Mouse (Mus musculus) heart, postnatal 0 days (tissue): ENCODE results near the gene Rundc1. TPM values are rescaled to one million over a fixed set of nuclear protein-coding genes. Genes with fewer than 3 reads are reported as not detected.
"Not testable (repeated sequence)": the region's sequence is repeated elsewhere in the genome, so short reads cannot be mapped to it uniquely, and the experiment has no call there.

Source experiments
- ATAC-seq: fragments of 200-750 bp; cut with Nextera tagmentation; 2 replicates; pipeline ENCODE4 v1.8.0; 2017; ENCODE audit warnings: low read depth, moderate number of reproducible peaks, moderate library complexity; ENCODE audit not compliant: insufficient read depth
- DNase-seq: peaks from one replicate; pipeline ENCODE4 v3.0.0-alpha.2; 2016; ENCODE audit warnings: low spot score
- H3K27ac ChIP-seq: fragments of 300-500 bp; sonication (generic); 2 replicates; pipeline ENCODE4 v1.5.1; 2014; ENCODE audit warnings: low read depth, mild to moderate bottlenecking
- H3K27me3 ChIP-seq: fragments of 300-500 bp; sonication (generic); 2 replicates; pipeline ENCODE4 v1.6.1; 2014; ENCODE audit warnings: low read length, mixed read lengths; ENCODE audit not compliant: control insufficient read depth, insufficient read depth
- H3K36me3 ChIP-seq: fragments of 300-500 bp; sonication (generic); replicated peaks from 2 replicates; pipeline ENCODE4 v1.6.1; 2014; ENCODE audit warnings: low read length, mixed read lengths; ENCODE audit not compliant: control insufficient read depth, insufficient read depth
- H3K4me1 ChIP-seq: fragments of 300-500 bp; sonication (generic); 2 replicates; pipeline ENCODE4 v1.6.1; 2014; ENCODE audit warnings: antibody characterized with exemption; ENCODE audit not compliant: control insufficient read depth, insufficient read depth
- H3K4me2 ChIP-seq: fragments of 300-500 bp; sonication (generic); 2 replicates; pipeline ENCODE4 v1.6.1; 2014; ENCODE audit warnings: low read depth, mild to moderate bottlenecking, low read length, moderate library complexity
- H3K4me3 ChIP-seq: fragments of 300-500 bp; sonication (generic); 2 replicates; pipeline ENCODE4 v1.5.1; 2014; ENCODE audit warnings: low read depth, low read length
- H3K9ac ChIP-seq: fragments of 300-500 bp; sonication (generic); replicated peaks from 2 replicates; pipeline ENCODE4 v1.6.1; 2014; ENCODE audit warnings: low read depth, low read length, mixed read lengths
- H3K9me3 ChIP-seq: fragments of 300-500 bp; sonication (generic); replicated peaks from 2 replicates; pipeline ENCODE4 v1.6.1; 2016; ENCODE audit warnings: low read length; ENCODE audit not compliant: control insufficient read depth
- CTCF ChIP-seq: IDR thresholded peaks from 2 replicates; pipeline ENCODE4 v1.5.1; 2016; ENCODE audit warnings: antibody characterized with exemption, control low read depth, low read depth
- EP300 ChIP-seq: IDR thresholded peaks from 2 replicates; pipeline ENCODE4 v1.6.1; 2016; ENCODE audit warnings: antibody characterized with exemption, low read depth
- WGBS: fragments of 180-500 bp; shearing (Covaris S2); extraction: QIAGEN DNeasy Blood & Tissue Kit; methylation state at CpG from one replicate; pipeline ENCODE4 v1.1.7; 2014; 5-methylcytosine and 5-hydroxymethylcytosine counted together
- polyA plus RNA-seq: library from polyadenylated mRNA; unstranded; fragments of >200 nt; fragmentation: Nextera tagmentation; extraction: Ambion mirVana; gene quantifications from 2 replicates; pipeline ENCODE4 v1.2.1, GENCODE M21; 2015
- total RNA-seq: library from RNA; depleted of rRNA; stranded (reverse); fragments of >200 nt; gene quantifications from 2 replicates; pipeline ENCODE4 v1.2.3, GENCODE M21; 2014; ENCODE audit warnings: low replicate concordance

The Rundc1 gene
- total and polyA plus RNA-seq, 2 experiments from 2014 or later: 7.5 to 11.7 TPM

- ATAC-seq (no peak), DNase-seq (peak; percentile 27)
- 15% methylated on average over 12 of the region's 12 CpGs for WGBS
- H3K27ac ChIP-seq: peak within 1 kb of the TSS; percentile 70
- peak within 1 kb of the TSS; percentile 89 for H3K4me2 ChIP-seq
- H3K27me3 ChIP-seq: no peaks in the 10 kb centered on the region
- peak within 1 kb of the TSS; percentile 62 for H3K9ac ChIP-seq
- no peak for TF ChIP-seq EP300
- H3K36me3 ChIP-seq: peaks cover 34% of the 10 kb centered on the region
- 0 out of 2 replicates have a peak, but pooled peaks cover 6% of the 10 kb centered on the region for H3K4me1 ChIP-seq
- peak within 1 kb of the TSS; percentile 73 for H3K4me3 ChIP-seq
- H3K9me3 ChIP-seq: no peaks in the 10 kb centered on the region
Observed at GRCm38 (mm10) chr11:101464211-101465100, 39.6 kb downstream of the Rundc1 start, which contains the start of gene Rnd2. Gene Rnd2, plus strand, starts transcription at chr11:101464999.

DNA sequence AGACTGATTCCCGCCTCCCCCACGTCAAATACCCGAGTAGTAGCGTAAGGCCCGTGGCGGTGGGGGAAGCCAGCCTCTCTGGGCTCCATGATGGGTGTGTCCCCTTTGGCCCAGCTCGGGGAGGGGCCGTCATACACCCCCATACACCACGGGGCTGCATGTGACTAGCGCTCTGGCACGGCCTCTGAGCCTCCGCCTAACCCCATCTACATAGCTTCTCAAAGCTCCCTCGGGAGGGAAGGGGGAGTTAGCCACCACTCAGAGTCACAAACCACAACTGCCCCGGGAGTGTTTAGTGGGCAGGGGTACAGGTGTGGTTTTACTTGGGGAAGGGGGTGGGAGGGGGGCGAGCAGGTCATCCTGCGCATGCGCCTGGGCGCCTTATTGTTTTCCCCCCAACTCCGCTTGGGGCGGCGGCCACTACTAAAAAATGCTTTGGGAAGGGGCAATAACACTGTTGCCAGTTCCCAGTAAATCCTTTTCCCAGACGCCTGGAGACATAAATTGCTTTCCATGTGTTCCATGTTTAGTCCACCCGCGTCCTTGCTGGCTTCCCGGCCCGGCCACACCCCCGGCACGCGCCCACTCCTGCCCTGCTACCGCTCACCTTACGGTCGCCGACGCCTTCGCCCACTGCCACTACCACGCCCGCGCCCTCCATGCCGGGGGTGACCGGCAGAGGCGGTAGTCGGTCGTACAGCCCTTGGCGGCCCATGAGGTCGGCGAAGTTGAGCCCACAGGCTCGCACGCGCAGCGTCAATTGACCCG is 40.4 kb downstream of the Rundc1 start:
- DNase-seq (peak; percentile 51), ATAC-seq (peak; percentile 56)
- under 1% methylated on average over 51 of the region's 51 CpGs for WGBS
- no peaks in the 10 kb centered on the region for H3K9me3 ChIP-seq
- H3K36me3 ChIP-seq: peaks cover 26% of the 10 kb centered on the region
- H3K9ac ChIP-seq: peak overlapping the region; percentile 62
- H3K4me2 ChIP-seq: peak overlapping the region; percentile 89
- 0 out of 2 replicates have a peak, but pooled peaks cover 6% of the 10 kb centered on the region for H3K4me1 ChIP-seq
- H3K4me3 ChIP-seq: peak overlapping the region; percentile 73
- peak overlapping the region; percentile 70 for H3K27ac ChIP-seq
- no peaks in the 10 kb centered on the region for H3K27me3 ChIP-seq
- TF ChIP-seq EP300: no peak
- peak; percentile 17; the same call in 1 of the 2 replicates for TF ChIP-seq CTCF

- H3K36me3 ChIP-seq: peaks cover 18% of the 10 kb centered on the region
- peak within 1 kb of the TSS; percentile 89 for H3K4me2 ChIP-seq
- H3K9ac ChIP-seq: peak within 1 kb of the TSS; percentile 62
- H3K9me3 ChIP-seq: no peaks in the 10 kb centered on the region
- DNase-seq: peak; percentile 85
- no peak for TF ChIP-seq CTCF
- TF ChIP-seq EP300: no peak
- 0 out of 2 replicates have a peak, but pooled peaks cover 6% of the 10 kb centered on the region for H3K4me1 ChIP-seq
- 1% methylated on average over 60 of the region's 60 CpGs for WGBS
- peak within 1 kb of the TSS; percentile 73 for H3K4me3 ChIP-seq
- H3K27me3 ChIP-seq: no peaks in the 10 kb centered on the region
- peak within 1 kb of the TSS; percentile 70 for H3K27ac ChIP-seq
- ATAC-seq: peak; percentile 70
Observed at GRCm38 (mm10) chr11:101465869-101466551, 41.1 kb downstream of the Rundc1 start, which contains the start of gene Vat1. Gene Vat1, minus strand, starts transcription at chr11:101466230.

- not testable (repeated sequence) for H3K9me3 ChIP-seq, ATAC-seq, H3K27me3 ChIP-seq, H3K4me1 ChIP-seq, H3K27ac ChIP-seq, DNase-seq
- Histone ChIP-seq H3K9ac (peak overlapping the region; percentile 62; the same call in 1 of the 2 replicates), H3K36me3 (peaks cover 13% of the 10 kb centered on the region), H3K4me2 (peak overlapping the region; percentile 89), H3K4me3 (peak overlapping the region; percentile 73)
- WGBS: 49% methylated on average over 5 of the region's 5 CpGs
Observed at GRCm38 (mm10) chr11:101466552-101466950, 41.7 kb downstream of the Rundc1 start.
